Mouse (Mus musculus): Measurements from ENCODE around the gene Tgm2. TPM values are rescaled to one million over a fixed set of nuclear protein-coding genes. Genes with fewer than 3 reads are reported as not detected.

The Tgm2 gene
- polyA plus RNA-seq, 1 experiment from 2014 or later: 19.9 TPM

- 82% methylated on average over 3 of the region's 3 CpGs for WGBS
- no peak overlapping the region for H3K9ac ChIP-seq (ENCODE audit: low read depth, low read length)
- H3K4me2 ChIP-seq (ENCODE audit: low read depth, low read length): no peak overlapping the region
- H3K27me3 ChIP-seq (replicated peaks; ENCODE audit: control insufficient read depth, insufficient read depth, low read length): no peaks in the 10 kb centered on the region
- ATAC-seq (ENCODE audit: low read depth) (no peak), DNase-seq (ENCODE audit: low spot score) (no peak)
- H3K4me3 ChIP-seq (ENCODE audit: low read depth, low read length): no peak overlapping the region
- no peaks in the 10 kb centered on the region; the same call in 1 of the 2 replicates for H3K36me3 ChIP-seq (ENCODE audit: control insufficient read depth, insufficient read depth, low read length)
- peaks cover 5% of the 10 kb centered on the region; the same call in 1 of the 2 replicates for H3K9me3 ChIP-seq (ENCODE audit: control insufficient read depth, low read length)
- H3K4me1 ChIP-seq (ENCODE audit: control insufficient read depth, insufficient read depth, low read length): no peaks in the 10 kb centered on the region
- H3K27ac ChIP-seq (replicated peaks; ENCODE audit: low read depth, low read length): no peak overlapping the region
These were observed 25.4 kb downstream of the Tgm2 start for GRCm38 (mm10) chr2:158120868-158121267.

GRCm38 (mm10) chr2:158120211-158120610, 26.0 kb downstream of the Tgm2 start:
- WGBS: 68% methylated on average over 8 of the region's 8 CpGs
- no peak for ATAC-seq (ENCODE audit: low read depth)

GRCm38 (mm10) chr2:158119145-158119544, 27.1 kb downstream of the Tgm2 start:
- H3K4me1 ChIP-seq (ENCODE audit: control insufficient read depth, insufficient read depth, low read length): peaks cover 5% of the 10 kb centered on the region; the same call in 1 of the 2 replicates
- no peak overlapping the region for H3K4me3 ChIP-seq (ENCODE audit: low read depth, low read length)
- H3K27me3 ChIP-seq (replicated peaks; ENCODE audit: control insufficient read depth, insufficient read depth, low read length): no peaks in the 10 kb centered on the region
- no peaks in the 10 kb centered on the region for H3K36me3 ChIP-seq (ENCODE audit: control insufficient read depth, insufficient read depth, low read length)
- no peak overlapping the region for H3K9ac ChIP-seq (ENCODE audit: low read depth, low read length)
- WGBS: 78% methylated on average over 4 of the region's 4 CpGs
- no peak overlapping the region for H3K27ac ChIP-seq (replicated peaks; ENCODE audit: low read depth, low read length)
- ATAC-seq (ENCODE audit: low read depth): no peak
- H3K9me3 ChIP-seq (ENCODE audit: control insufficient read depth, low read length): no peaks in the 10 kb centered on the region
- H3K4me2 ChIP-seq (ENCODE audit: low read depth, low read length): no peak overlapping the region
- no peak for DNase-seq (ENCODE audit: low spot score)

More at GRCm38 (mm10) chr2:158120211-158120610, 26.0 kb downstream of the Tgm2 start:
- no peaks in the 10 kb centered on the region for H3K4me1 ChIP-seq (ENCODE audit: control insufficient read depth, insufficient read depth, low read length)
- no peak for DNase-seq (ENCODE audit: low spot score)
- no peak overlapping the region for H3K27ac ChIP-seq (replicated peaks; ENCODE audit: low read depth, low read length)
- no peak overlapping the region for H3K4me2 ChIP-seq (ENCODE audit: low read depth, low read length)
- H3K9ac ChIP-seq (ENCODE audit: low read depth, low read length): no peak overlapping the region
- H3K4me3 ChIP-seq (ENCODE audit: low read depth, low read length): no peak overlapping the region
- H3K9me3 ChIP-seq (ENCODE audit: control insufficient read depth, low read length): no peaks in the 10 kb centered on the region
- H3K27me3 ChIP-seq (replicated peaks; ENCODE audit: control insufficient read depth, insufficient read depth, low read length): no peaks in the 10 kb centered on the region
- H3K36me3 ChIP-seq (ENCODE audit: control insufficient read depth, insufficient read depth, low read length): no peaks in the 10 kb centered on the region; the same call in 1 of the 2 replicates

- no peaks in the 10 kb centered on the region for H3K27me3 ChIP-seq (replicated peaks; ENCODE audit: control insufficient read depth, insufficient read depth, low read length)
- no peak overlapping the region for H3K27ac ChIP-seq (replicated peaks; ENCODE audit: low read depth, low read length)
- H3K4me1 ChIP-seq (ENCODE audit: control insufficient read depth, insufficient read depth, low read length): peaks cover 15% of the 10 kb centered on the region; the same call in 1 of the 2 replicates
- H3K9me3 ChIP-seq (ENCODE audit: control insufficient read depth, low read length): no peaks in the 10 kb centered on the region
- no peak overlapping the region for H3K9ac ChIP-seq (ENCODE audit: low read depth, low read length)
- 57% methylated on average over 6 of the region's 6 CpGs for WGBS
- H3K4me2 ChIP-seq (ENCODE audit: low read depth, low read length): no peak overlapping the region
- H3K36me3 ChIP-seq (ENCODE audit: control insufficient read depth, insufficient read depth, low read length): no peaks in the 10 kb centered on the region
- DNase-seq (ENCODE audit: low spot score) (no peak), ATAC-seq (ENCODE audit: low read depth) (no peak)
- no peak overlapping the region for H3K4me3 ChIP-seq (ENCODE audit: low read depth, low read length)
These were observed 29.6 kb downstream of the Tgm2 start for GRCm38 (mm10) chr2:158116653-158117052.

GRCm38 (mm10) chr2:158115838-158116453, 30.3 kb downstream of the Tgm2 start:
- 91% methylated on average over 3 of the region's 3 CpGs for WGBS
- ATAC-seq (ENCODE audit: low read depth) (no peak; the same call in 1 of the 2 replicates), DNase-seq (ENCODE audit: low spot score) (no peak)
- no peak overlapping the region for H3K4me3 ChIP-seq (ENCODE audit: low read depth, low read length)
- no peaks in the 10 kb centered on the region for H3K27me3 ChIP-seq (replicated peaks; ENCODE audit: control insufficient read depth, insufficient read depth, low read length)
- H3K27ac ChIP-seq (replicated peaks; ENCODE audit: low read depth, low read length): no peak overlapping the region
- peaks cover 15% of the 10 kb centered on the region; the same call in 1 of the 2 replicates for H3K4me1 ChIP-seq (ENCODE audit: control insufficient read depth, insufficient read depth, low read length)
- H3K9me3 ChIP-seq (ENCODE audit: control insufficient read depth, low read length): no peaks in the 10 kb centered on the region
- H3K9ac ChIP-seq (ENCODE audit: low read depth, low read length): no peak overlapping the region
- H3K4me2 ChIP-seq (ENCODE audit: low read depth, low read length): no peak overlapping the region
- H3K36me3 ChIP-seq (ENCODE audit: control insufficient read depth, insufficient read depth, low read length): no peaks in the 10 kb centered on the region

GRCm38 (mm10) chr2:158114931-158115330, 31.3 kb downstream of the Tgm2 start:
- H3K27me3 ChIP-seq (replicated peaks; ENCODE audit: control insufficient read depth, insufficient read depth, low read length): no peaks in the 10 kb centered on the region
- H3K9ac ChIP-seq (ENCODE audit: low read depth, low read length): no peak overlapping the region
- ATAC-seq (ENCODE audit: low read depth) (no peak), DNase-seq (ENCODE audit: low spot score) (no peak)
- no peak overlapping the region for H3K4me3 ChIP-seq (ENCODE audit: low read depth, low read length)
- H3K36me3 ChIP-seq (ENCODE audit: control insufficient read depth, insufficient read depth, low read length): no peaks in the 10 kb centered on the region
- WGBS: 38% methylated on average over 5 of the region's 5 CpGs
- H3K4me2 ChIP-seq (ENCODE audit: low read depth, low read length): no peak overlapping the region
- H3K27ac ChIP-seq (replicated peaks; ENCODE audit: low read depth, low read length): no peak overlapping the region
- H3K9me3 ChIP-seq (ENCODE audit: control insufficient read depth, low read length): no peaks in the 10 kb centered on the region
- peaks cover 17% of the 10 kb centered on the region; the same call in 1 of the 2 replicates for H3K4me1 ChIP-seq (ENCODE audit: control insufficient read depth, insufficient read depth, low read length)

- Histone ChIP-seq H3K9ac (ENCODE audit: low read depth, low read length) (no peak overlapping the region), H3K4me2 (ENCODE audit: low read depth, low read length) (peak overlapping the region; percentile 8; the same call in 1 of the 2 replicates), H3K9me3 (ENCODE audit: control insufficient read depth, low read length) (no peaks in the 10 kb centered on the region), H3K36me3 (ENCODE audit: control insufficient read depth, insufficient read depth, low read length) (no peaks in the 10 kb centered on the region), H3K4me3 (ENCODE audit: low read depth, low read length) (no peak overlapping the region), H3K27ac (replicated peaks; ENCODE audit: low read depth, low read length) (peak overlapping the region; percentile 68), H3K4me1 (ENCODE audit: control insufficient read depth, insufficient read depth, low read length) (peaks cover 23% of the 10 kb centered on the region; the same call in 1 of the 2 replicates), H3K27me3 (replicated peaks; ENCODE audit: control insufficient read depth, insufficient read depth, low read length) (no peaks in the 10 kb centered on the region)
- peak; percentile 93 for DNase-seq (ENCODE audit: low spot score)
- WGBS: 22% methylated on average over 9 of the region's 9 CpGs
- peak; percentile 74 for ATAC-seq (ENCODE audit: low read depth)
These were observed 32.5 kb downstream of the Tgm2 start for GRCm38 (mm10) chr2:158113591-158114257.

- ATAC-seq (ENCODE audit: low read depth) (peak; percentile 38), DNase-seq (ENCODE audit: low spot score) (peak; percentile 85)
- Histone ChIP-seq H3K4me1 (ENCODE audit: control insufficient read depth, insufficient read depth, low read length) (peaks cover 22% of the 10 kb centered on the region; the same call in 1 of the 2 replicates), H3K27me3 (replicated peaks; ENCODE audit: control insufficient read depth, insufficient read depth, low read length) (no peaks in the 10 kb centered on the region), H3K9ac (ENCODE audit: low read depth, low read length) (0 out of 2 replicates have a peak overlapping the region, but pooled peaks have one; percentile 32), H3K36me3 (ENCODE audit: control insufficient read depth, insufficient read depth, low read length) (no peaks in the 10 kb centered on the region), H3K4me2 (ENCODE audit: low read depth, low read length) (no peak overlapping the region), H3K4me3 (ENCODE audit: low read depth, low read length) (no peak overlapping the region), H3K27ac (replicated peaks; ENCODE audit: low read depth, low read length) (peak overlapping the region; percentile 78), H3K9me3 (ENCODE audit: control insufficient read depth, low read length) (no peaks in the 10 kb centered on the region)
- 19% methylated on average over 8 of the region's 8 CpGs for WGBS
These were observed 36.7 kb downstream of the Tgm2 start for GRCm38 (mm10) chr2:158109516-158109915.

Data from embryonic facial prominence, embryonic 14.5 days (tissue).